Mouse (Mus musculus) neural tube, embryonic 11.5 days (tissue): ENCODE measurements at regions not wholly inside any gene's neighbourhood (a gene's known extent, or its start where the extent isn't known, plus 50 kb on each side); places are given as distances from the start of the nearest gene placed in this dataset.

Experiments used
- ATAC-seq: fragments of 200-750 bp; cut with Nextera tagmentation; 2 replicates; pipeline ENCODE4 v1.8.0; 2017; ENCODE audit warnings: moderate number of reproducible peaks, mild to moderate bottlenecking, moderate TSS enrichment, moderate library complexity; ENCODE audit not compliant: insufficient read depth, low FRiP score, low TSS enrichment
- DNase-seq: peaks from one replicate; pipeline ENCODE4 v3.0.0-alpha.2; 2015; ENCODE audit warnings: low spot score
- H3K27ac ChIP-seq: fragments of 300-500 bp; sonication (generic); 2 replicates; pipeline ENCODE4 v1.5.1; 2014; ENCODE audit warnings: low read depth, mild to moderate bottlenecking, low read length
- H3K27me3 ChIP-seq: fragments of 300-500 bp; sonication (generic); 2 replicates; pipeline ENCODE4 v1.6.1; 2014; ENCODE audit warnings: mild to moderate bottlenecking, low read length, mixed read lengths; ENCODE audit not compliant: control insufficient read depth, insufficient read depth
- H3K36me3 ChIP-seq: fragments of 300-500 bp; sonication (generic); 2 replicates; pipeline ENCODE4 v1.6.1; 2014; ENCODE audit warnings: mild to moderate bottlenecking, low read length, moderate library complexity, mixed read lengths; ENCODE audit not compliant: control insufficient read depth, insufficient read depth
- H3K4me1 ChIP-seq: fragments of 300-500 bp; sonication (generic); 2 replicates; pipeline ENCODE4 v1.6.1; 2014; ENCODE audit warnings: low read length, mixed read lengths; ENCODE audit not compliant: control insufficient read depth, insufficient read depth
- H3K4me2 ChIP-seq: fragments of 300-500 bp; sonication (generic); 2 replicates; pipeline ENCODE4 v1.6.1; 2014; ENCODE audit warnings: low read depth, mild to moderate bottlenecking, moderate library complexity
- H3K4me3 ChIP-seq: fragments of 300-500 bp; sonication (generic); 2 replicates; pipeline ENCODE4 v1.5.1; 2014; ENCODE audit warnings: low read depth, low read length
- H3K9ac ChIP-seq: fragments of 300-500 bp; sonication (generic); 2 replicates; pipeline ENCODE4 v1.6.1; 2014; ENCODE audit warnings: mild to moderate bottlenecking, low read length
- H3K9me3 ChIP-seq: fragments of 300-500 bp; sonication (generic); 2 replicates; pipeline ENCODE4 v1.6.1; 2016; ENCODE audit warnings: low read length; ENCODE audit not compliant: control insufficient read depth
- WGBS: fragments of 180-500 bp; shearing (Covaris S2); extraction: QIAGEN DNeasy Blood & Tissue Kit; methylation state at CpG from one replicate; pipeline ENCODE4 v1.1.7; 2014; 5-methylcytosine and 5-hydroxymethylcytosine counted together

DNA sequence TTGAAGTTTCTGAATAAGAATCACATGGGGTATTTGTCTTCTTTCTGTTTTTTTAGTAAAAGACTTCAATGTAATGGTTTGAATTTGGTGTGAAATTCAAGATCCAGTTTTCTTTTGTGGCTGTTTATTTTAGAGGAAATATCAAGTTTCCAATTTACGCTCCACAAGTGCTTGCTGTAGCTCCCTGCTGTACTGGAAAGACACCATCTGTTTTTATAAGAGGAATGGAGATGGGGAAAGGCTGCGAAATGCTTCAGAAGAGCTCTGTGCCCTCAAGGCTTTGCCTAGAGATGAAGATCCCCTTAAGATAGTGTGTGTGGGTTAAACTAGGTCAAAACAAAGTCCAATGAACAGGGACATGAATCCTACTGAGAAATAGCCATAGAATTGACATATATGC, 618.5 kb upstream of the Klf6 start:
- no peaks in the 10 kb centered on the region for H3K27me3 ChIP-seq
- WGBS: 50% methylated on average over 2 of the region's 2 CpGs
- no peak for DNase-seq
- H3K27ac ChIP-seq: no peak overlapping the region
- no peak overlapping the region for H3K9ac ChIP-seq
- H3K4me1 ChIP-seq: no peaks in the 10 kb centered on the region
- ATAC-seq: no peak
- H3K4me3 ChIP-seq: no peak overlapping the region
- H3K4me2 ChIP-seq: no peak overlapping the region
- H3K9me3 ChIP-seq: no peaks in the 10 kb centered on the region
- H3K36me3 ChIP-seq: no peaks in the 10 kb centered on the region

GRCm38 (mm10) chr13:5248671-5249391, 612.5 kb upstream of the Klf6 start:
- H3K9me3 ChIP-seq: no peaks in the 10 kb centered on the region
- H3K36me3 ChIP-seq: no peaks in the 10 kb centered on the region
- H3K4me3 ChIP-seq: no peak overlapping the region
- no peaks in the 10 kb centered on the region for H3K4me1 ChIP-seq
- H3K9ac ChIP-seq: no peak overlapping the region
- no peak overlapping the region for H3K27ac ChIP-seq
- H3K27me3 ChIP-seq: no peaks in the 10 kb centered on the region
- DNase-seq (no peak), ATAC-seq (no peak)
- WGBS: 47% methylated on average over 3 of the region's 3 CpGs
- H3K4me2 ChIP-seq: no peak overlapping the region

DNA sequence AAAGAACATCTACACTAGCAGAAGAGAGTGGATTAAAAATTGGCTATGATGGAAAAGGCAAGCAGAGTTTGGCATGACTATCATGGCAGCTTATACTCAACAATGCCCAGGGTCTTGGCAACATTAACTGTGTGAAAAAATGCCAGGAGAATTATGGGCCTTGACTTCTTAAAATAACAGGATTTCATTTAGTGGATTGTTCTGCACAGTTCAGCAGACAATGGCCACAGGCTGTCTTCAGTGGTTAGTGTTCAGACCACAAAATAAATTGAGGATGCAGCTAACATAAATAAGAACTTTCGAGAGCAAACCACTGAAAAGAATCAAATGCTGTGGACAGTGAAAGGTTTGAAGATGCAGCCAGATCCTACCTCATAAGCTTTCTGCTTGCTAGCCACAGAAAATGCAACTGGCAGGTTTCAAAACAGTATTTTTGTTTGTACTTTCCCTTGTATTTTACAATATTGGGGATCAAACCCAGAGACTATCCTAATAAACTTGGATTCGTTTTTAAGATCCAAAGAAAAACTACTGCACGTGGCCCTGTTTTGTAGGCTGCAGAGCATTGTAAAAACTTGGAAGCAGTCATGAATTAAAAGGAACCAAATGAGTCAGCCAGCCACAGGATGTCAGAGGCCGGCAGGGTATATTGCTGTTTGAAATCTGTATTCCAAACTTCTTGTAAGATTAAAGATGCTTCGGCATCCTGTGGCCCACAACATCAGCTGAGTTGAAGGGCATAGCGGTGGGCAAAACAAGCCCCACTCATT, 603.2 kb upstream of the Klf6 start:
- no peak overlapping the region for H3K4me3 ChIP-seq
- H3K27ac ChIP-seq: no peak overlapping the region
- DNase-seq: no peak
- H3K9ac ChIP-seq: no peak overlapping the region
- no peaks in the 10 kb centered on the region for H3K4me1 ChIP-seq
- H3K27me3 ChIP-seq: no peaks in the 10 kb centered on the region
- no peaks in the 10 kb centered on the region for H3K36me3 ChIP-seq
- no peaks in the 10 kb centered on the region for H3K9me3 ChIP-seq
- no peak for ATAC-seq
- WGBS: 80% methylated on average over 6 of the region's 6 CpGs
- H3K4me2 ChIP-seq: no peak overlapping the region

DNA sequence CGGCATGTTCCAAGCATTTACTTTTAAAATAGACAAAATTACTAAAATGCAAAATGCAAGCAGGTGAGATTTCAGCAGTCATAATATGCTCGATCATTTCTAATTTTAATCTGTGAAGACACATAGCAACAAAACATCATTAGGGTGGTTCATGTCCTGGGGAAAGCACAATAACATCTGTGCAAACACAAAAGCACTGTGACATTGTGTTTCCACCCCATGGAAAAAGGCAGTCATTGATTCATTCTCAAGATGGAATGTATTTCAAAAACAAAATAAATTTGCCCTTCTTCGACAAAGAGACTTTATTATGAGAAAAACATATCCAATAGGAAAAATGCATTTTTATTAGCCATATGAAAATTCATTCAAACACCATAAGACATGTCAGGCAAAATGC, 601.5 kb upstream of the Klf6 start:
- Histone ChIP-seq H3K4me2 (no peak overlapping the region), H3K9me3 (no peaks in the 10 kb centered on the region), H3K4me1 (no peaks in the 10 kb centered on the region), H3K27ac (no peak overlapping the region), H3K4me3 (no peak overlapping the region), H3K36me3 (no peaks in the 10 kb centered on the region), H3K9ac (no peak overlapping the region), H3K27me3 (no peaks in the 10 kb centered on the region)
- no peak for DNase-seq
- 75% methylated on average over 3 of the region's 3 CpGs for WGBS
- ATAC-seq: no peak

DNA sequence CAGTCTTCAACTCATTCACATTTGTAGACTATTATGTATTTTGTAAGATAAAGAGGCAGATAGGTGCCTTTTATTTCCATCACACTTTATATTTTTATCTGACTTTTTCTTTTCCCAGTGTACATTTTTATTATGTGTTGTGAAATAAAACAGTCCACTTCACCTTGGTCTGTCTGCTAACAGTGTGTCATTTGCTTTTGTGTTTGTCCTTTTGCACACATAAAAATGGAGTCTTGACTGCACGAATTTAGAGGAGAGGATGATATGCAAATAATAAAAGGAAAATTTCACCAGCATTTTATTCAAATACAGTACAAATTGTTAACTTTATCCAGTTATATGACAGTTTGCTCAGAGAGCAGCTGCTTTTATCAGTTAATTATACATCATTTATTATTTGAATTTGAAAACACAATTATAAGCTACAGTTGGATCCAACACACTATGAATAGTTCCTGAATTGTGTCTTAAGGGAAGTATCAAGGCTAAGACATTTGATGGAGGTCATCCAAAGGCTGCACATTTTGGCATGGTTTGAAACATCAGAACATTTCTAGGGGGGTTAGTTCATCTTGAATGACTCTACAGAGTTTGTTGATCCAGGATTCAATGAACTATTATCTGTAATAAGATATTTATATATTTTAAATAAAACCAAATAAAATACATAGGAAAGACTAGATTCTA, 588.6 kb upstream of the Klf6 start:
- H3K27me3 ChIP-seq: no peaks in the 10 kb centered on the region
- H3K4me2 ChIP-seq: no peak overlapping the region
- H3K4me1 ChIP-seq: no peaks in the 10 kb centered on the region
- H3K9ac ChIP-seq: no peak overlapping the region
- no peak for ATAC-seq
- no peak for DNase-seq
- no peak overlapping the region for H3K4me3 ChIP-seq
- H3K27ac ChIP-seq: no peak overlapping the region
- H3K9me3 ChIP-seq: no peaks in the 10 kb centered on the region
- 72% methylated on average over 1 of the region's 1 CpGs for WGBS
- H3K36me3 ChIP-seq: no peaks in the 10 kb centered on the region

- H3K4me2 ChIP-seq: no peak overlapping the region
- H3K27me3 ChIP-seq: no peaks in the 10 kb centered on the region
- no peak for DNase-seq
- H3K9me3 ChIP-seq: no peaks in the 10 kb centered on the region
- 73% methylated on average over 1 of the region's 1 CpGs for WGBS
- no peaks in the 10 kb centered on the region for H3K36me3 ChIP-seq
- no peak overlapping the region for H3K9ac ChIP-seq
- H3K4me1 ChIP-seq: no peaks in the 10 kb centered on the region
- no peak overlapping the region for H3K4me3 ChIP-seq
- ATAC-seq: no peak
- no peak overlapping the region for H3K27ac ChIP-seq
These were observed 584.7 kb upstream of the Klf6 start for GRCm38 (mm10) chr13:5276564-5276963.

DNA sequence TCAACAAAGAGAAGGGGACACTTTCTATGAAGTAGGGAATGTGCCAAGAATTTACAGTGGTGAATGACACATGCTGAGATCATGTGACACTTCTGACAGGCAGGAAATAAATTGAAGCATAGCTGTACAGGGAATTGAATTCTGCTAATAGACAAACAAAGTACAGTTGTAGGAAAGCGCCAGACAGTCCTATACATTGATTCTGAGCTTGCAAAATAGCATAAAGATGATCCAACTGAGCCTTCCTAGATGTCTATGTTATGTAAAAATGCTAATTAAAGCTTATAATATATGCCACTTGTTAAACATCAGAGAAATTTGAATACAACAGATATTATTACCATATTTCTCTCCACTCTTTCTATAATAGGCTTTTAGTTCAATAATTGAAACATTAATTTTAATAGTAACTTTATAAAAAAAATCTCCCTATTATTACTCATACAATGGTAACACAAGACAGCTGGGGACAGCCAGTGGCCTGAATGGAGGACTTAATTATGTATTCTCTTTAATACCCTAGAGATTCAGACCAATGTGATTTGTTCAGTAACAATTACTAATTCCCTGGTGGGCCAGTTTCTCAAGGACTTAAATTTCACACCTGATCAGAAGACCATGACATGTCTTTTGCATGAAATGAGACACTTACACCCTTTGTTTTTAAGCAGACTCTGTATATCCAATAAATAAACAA, 571.4 kb upstream of the Klf6 start:
- Histone ChIP-seq H3K4me1 (no peaks in the 10 kb centered on the region), H3K4me3 (no peak overlapping the region), H3K27ac (no peak overlapping the region), H3K27me3 (no peaks in the 10 kb centered on the region), H3K9me3 (no peaks in the 10 kb centered on the region), H3K9ac (no peak overlapping the region), H3K36me3 (no peaks in the 10 kb centered on the region), H3K4me2 (no peak overlapping the region)
- ATAC-seq: 0 out of 2 replicates have a peak, but pooled peaks have one; percentile 72
- WGBS: 75% methylated on average over 1 of the region's 1 CpGs
- no peak for DNase-seq

DNA sequence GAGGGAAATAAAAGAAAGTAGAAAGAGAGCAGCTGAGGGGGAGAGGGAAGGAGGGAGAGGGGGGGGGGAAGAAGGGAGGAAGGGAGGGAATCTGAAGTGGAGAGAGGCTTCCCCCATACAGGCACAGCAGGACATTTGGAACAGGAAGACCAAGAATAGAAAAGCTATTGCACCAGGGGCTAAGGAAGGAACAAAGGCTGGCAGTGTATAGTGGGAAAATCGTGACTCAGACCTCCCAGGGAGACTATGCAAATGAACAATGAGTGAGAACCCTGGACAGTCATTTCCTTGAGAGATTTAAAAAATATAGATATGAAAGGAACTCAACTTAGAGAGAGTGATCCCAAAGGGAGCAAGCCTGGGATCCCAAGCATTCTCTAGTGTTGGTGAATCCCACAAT, 559.1 kb upstream of the Klf6 start:
- Histone ChIP-seq H3K27ac (no peak overlapping the region), H3K4me1 (no peaks in the 10 kb centered on the region), H3K4me2 (no peak overlapping the region), H3K36me3 (no peaks in the 10 kb centered on the region), H3K9ac (no peak overlapping the region), H3K4me3 (no peak overlapping the region), H3K9me3 (no peaks in the 10 kb centered on the region), H3K27me3 (no peaks in the 10 kb centered on the region)
- WGBS: 3% methylated on average over 1 of the region's 1 CpGs
- DNase-seq (no peak), ATAC-seq (no peak)
